Mouse (Mus musculus): Measurements from ENCODE around the gene 3110082J24Rik. TPM values are rescaled to one million over a fixed set of nuclear protein-coding genes. Genes with fewer than 3 reads are reported as not detected.

Gene 3110082J24Rik
- polyA plus RNA-seq, 1 experiment from 2014 or later: not detected

DNA sequence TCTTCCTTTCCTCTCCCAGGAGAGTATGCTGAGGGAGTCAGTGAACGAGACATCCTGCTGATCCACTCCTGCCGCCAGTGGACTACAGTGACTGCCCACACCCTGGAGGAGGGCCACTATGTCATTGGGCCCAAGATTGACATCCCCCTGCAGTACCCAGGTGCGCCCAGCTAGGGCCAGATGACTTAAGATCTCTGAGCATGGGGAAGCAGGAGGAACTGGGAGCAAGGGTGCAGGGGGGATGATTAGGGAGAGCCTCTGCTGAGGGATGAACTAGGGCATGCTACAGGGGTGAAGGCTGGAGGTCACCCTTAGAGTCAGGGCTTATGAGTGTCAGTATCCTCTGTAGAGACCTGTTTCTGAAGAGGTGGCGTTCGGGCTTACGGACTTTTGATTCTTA is 2.3 kb upstream of the 3110082J24Rik start:
- Histone ChIP-seq H3K4me1 (ENCODE audit: insufficient read depth, low read depth, low read length) (peaks cover 9% of the 10 kb centered on the region; the same call in 1 of the 2 replicates), H3K27ac (ENCODE audit: low read length) (no peak overlapping the region), H3K4me2 (replicated peaks; ENCODE audit: low read depth, low read length) (no peak overlapping the region), H3K27me3 (replicated peaks; ENCODE audit: insufficient read depth, low read length) (peaks cover 41% of the 10 kb centered on the region), H3K9ac (replicated peaks; ENCODE audit: low read depth) (no peak overlapping the region), H3K4me3 (ENCODE audit: low read depth, low read length) (no peak overlapping the region), H3K36me3 (ENCODE audit: insufficient read depth, low read length) (no peaks in the 10 kb centered on the region), H3K9me3 (ENCODE audit: low read length) (no peaks in the 10 kb centered on the region)
- ATAC-seq (no peak), DNase-seq (ENCODE audit: low spot score) (no peak)
- WGBS: 81% methylated on average over 6 of the region's 6 CpGs
- TF ChIP-seq EP300 (IDR thresholded peaks at IDR 0.05): no peak
- no peak for TF ChIP-seq CTCF (IDR thresholded peaks at IDR 0.05)

DNA sequence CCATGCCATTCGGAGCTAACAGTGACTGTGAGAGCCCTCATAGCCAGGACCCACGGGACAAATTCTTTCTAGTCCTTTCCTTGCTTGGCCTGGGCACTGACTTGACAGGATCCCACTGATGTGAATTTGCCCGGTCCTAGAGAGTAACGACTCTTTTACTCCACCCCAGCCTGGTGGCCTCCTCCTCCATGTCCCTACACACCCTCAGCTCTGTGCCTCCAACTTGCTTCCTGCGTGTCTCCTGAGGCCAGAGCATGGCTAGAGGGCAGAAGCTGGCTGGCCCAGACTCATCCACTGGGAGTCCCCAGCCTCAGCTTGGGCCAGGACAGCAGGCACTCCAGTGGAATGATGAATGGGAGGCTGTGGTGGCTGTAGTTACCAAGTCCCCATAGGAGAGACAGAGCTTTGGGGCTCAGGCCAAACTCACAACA is 1.7 kb upstream of the 3110082J24Rik start:
- ATAC-seq: no peak

GRCm38 (mm10) chr5:30107186-30107585 is 1.3 kb upstream of the 3110082J24Rik start:
- peaks cover 9% of the 10 kb centered on the region; the same call in 1 of the 2 replicates for H3K4me1 ChIP-seq (ENCODE audit: insufficient read depth, low read depth, low read length)

More for the DNA sequence above, 1.7 kb upstream of the 3110082J24Rik start:
- no peaks in the 10 kb centered on the region for H3K36me3 ChIP-seq (ENCODE audit: insufficient read depth, low read length)
- 18% methylated on average over 5 of the region's 5 CpGs for WGBS
- TF ChIP-seq CTCF (IDR thresholded peaks at IDR 0.05) (no peak), EP300 (IDR thresholded peaks at IDR 0.05) (no peak)
- H3K4me1 ChIP-seq (ENCODE audit: insufficient read depth, low read depth, low read length): peaks cover 9% of the 10 kb centered on the region; the same call in 1 of the 2 replicates
- no peak overlapping the region for H3K9ac ChIP-seq (replicated peaks; ENCODE audit: low read depth)
- H3K4me3 ChIP-seq (ENCODE audit: low read depth, low read length): no peak overlapping the region
- H3K4me2 ChIP-seq (replicated peaks; ENCODE audit: low read depth, low read length): no peak overlapping the region
- H3K9me3 ChIP-seq (ENCODE audit: low read length): no peaks in the 10 kb centered on the region
- peaks cover 36% of the 10 kb centered on the region for H3K27me3 ChIP-seq (replicated peaks; ENCODE audit: insufficient read depth, low read length)
- DNase-seq (ENCODE audit: low spot score): no peak
- no peak overlapping the region for H3K27ac ChIP-seq (ENCODE audit: low read length)

DNA sequence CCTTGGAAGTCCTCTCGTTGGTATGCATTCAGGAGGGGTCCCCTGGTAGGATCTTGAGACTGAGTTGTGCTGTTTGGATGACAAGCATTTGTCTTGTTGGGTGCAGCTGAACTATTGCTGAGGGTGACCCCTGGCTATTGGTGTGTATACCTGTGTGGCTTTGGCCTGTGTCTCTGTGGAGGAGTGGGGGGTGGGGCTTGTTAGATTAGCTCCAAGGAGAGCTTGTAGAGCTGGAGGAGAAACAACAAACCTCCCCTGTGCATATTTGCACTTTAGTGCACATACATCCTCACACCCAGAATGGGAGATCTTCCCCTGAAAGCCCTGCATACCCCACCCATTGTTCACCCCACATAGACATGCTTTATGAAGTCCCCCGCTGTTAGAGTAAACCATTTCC is 870 bp upstream of the 3110082J24Rik start:
- DNase-seq (ENCODE audit: low spot score) (no peak), ATAC-seq (no peak)
- Histone ChIP-seq H3K9ac (replicated peaks; ENCODE audit: low read depth) (no peak overlapping the region), H3K4me2 (replicated peaks; ENCODE audit: low read depth, low read length) (no peak overlapping the region), H3K9me3 (ENCODE audit: low read length) (no peaks in the 10 kb centered on the region), H3K4me1 (ENCODE audit: insufficient read depth, low read depth, low read length) (peaks cover 9% of the 10 kb centered on the region; the same call in 1 of the 2 replicates), H3K27me3 (replicated peaks; ENCODE audit: insufficient read depth, low read length) (peaks cover 34% of the 10 kb centered on the region), H3K36me3 (ENCODE audit: insufficient read depth, low read length) (no peaks in the 10 kb centered on the region), H3K4me3 (ENCODE audit: low read depth, low read length) (no peak overlapping the region), H3K27ac (ENCODE audit: low read length) (no peak overlapping the region)
- TF ChIP-seq CTCF (IDR thresholded peaks at IDR 0.05) (no peak), EP300 (IDR thresholded peaks at IDR 0.05) (no peak)
- 29% methylated on average over 2 of the region's 2 CpGs for WGBS

More at GRCm38 (mm10) chr5:30107186-30107585, 1.3 kb upstream of the 3110082J24Rik start:
- WGBS: 12% methylated on average over 7 of the region's 7 CpGs
- no peak for DNase-seq (ENCODE audit: low spot score)
- TF ChIP-seq EP300 (IDR thresholded peaks at IDR 0.05) (no peak), CTCF (IDR thresholded peaks at IDR 0.05) (no peak)
- no peak overlapping the region for H3K9ac ChIP-seq (replicated peaks; ENCODE audit: low read depth)
- no peaks in the 10 kb centered on the region for H3K36me3 ChIP-seq (ENCODE audit: insufficient read depth, low read length)
- no peak overlapping the region for H3K4me2 ChIP-seq (replicated peaks; ENCODE audit: low read depth, low read length)
- H3K4me3 ChIP-seq (ENCODE audit: low read depth, low read length): no peak overlapping the region
- no peak overlapping the region for H3K27ac ChIP-seq (ENCODE audit: low read length)
- ATAC-seq: no peak
- peaks cover 34% of the 10 kb centered on the region for H3K27me3 ChIP-seq (replicated peaks; ENCODE audit: insufficient read depth, low read length)
- no peaks in the 10 kb centered on the region for H3K9me3 ChIP-seq (ENCODE audit: low read length)

- peak within 1 kb of the TSS; percentile 35 for H3K4me3 ChIP-seq (ENCODE audit: low read depth, low read length)
- H3K4me1 ChIP-seq (ENCODE audit: insufficient read depth, low read depth, low read length): peaks cover 6% of the 10 kb centered on the region; the same call in 1 of the 2 replicates
- DNase-seq (ENCODE audit: low spot score) (no peak), ATAC-seq (peak; percentile 47; the same call in 1 of the 2 replicates)
- H3K36me3 ChIP-seq (ENCODE audit: insufficient read depth, low read length): no peaks in the 10 kb centered on the region
- no peak within 1 kb of the TSS for H3K9ac ChIP-seq (replicated peaks; ENCODE audit: low read depth)
- peak within 1 kb of the TSS; percentile 64 for H3K4me2 ChIP-seq (replicated peaks; ENCODE audit: low read depth, low read length)
- 1% methylated on average over 55 of the region's 65 CpGs for WGBS
- no peaks in the 10 kb centered on the region for H3K9me3 ChIP-seq (ENCODE audit: low read length)
- H3K27me3 ChIP-seq (replicated peaks; ENCODE audit: insufficient read depth, low read length): peaks cover 34% of the 10 kb centered on the region
- no peak for TF ChIP-seq EP300 (IDR thresholded peaks at IDR 0.05)
- TF ChIP-seq CTCF (IDR thresholded peaks at IDR 0.05): no peak
- H3K27ac ChIP-seq (ENCODE audit: low read length): no peak within 1 kb of the TSS
Measured at GRCm38 (mm10) chr5:30104841-30105667, 832 bp downstream of the 3110082J24Rik start, which contains the start of gene Garem2. Gene Garem2 (plus strand): TSS chr5:30105161.

DNA sequence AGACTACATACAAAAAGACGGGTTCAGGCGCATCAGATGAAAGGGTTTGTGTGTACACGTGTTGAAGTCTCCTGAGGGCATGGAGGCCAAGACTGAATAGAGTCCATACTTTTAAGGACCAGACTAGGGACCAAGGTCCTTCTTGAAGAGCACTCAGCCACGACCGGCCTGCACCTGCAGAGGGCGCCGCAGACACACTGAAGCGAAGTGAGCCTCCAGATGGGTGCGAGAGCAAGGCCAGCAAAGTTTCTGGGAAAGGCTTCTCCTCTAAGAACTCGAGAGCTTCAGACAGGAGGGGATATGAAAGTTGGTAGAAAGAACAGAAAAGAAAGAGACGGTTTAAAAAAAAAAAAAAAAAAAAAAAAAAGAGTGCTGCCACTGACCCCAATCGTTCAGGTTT is 1.5 kb downstream of the 3110082J24Rik start:
- ATAC-seq (no peak), DNase-seq (ENCODE audit: low spot score) (no peak)
- Histone ChIP-seq H3K27ac (ENCODE audit: low read length) (no peak overlapping the region), H3K27me3 (replicated peaks; ENCODE audit: insufficient read depth, low read length) (peaks cover 34% of the 10 kb centered on the region), H3K36me3 (ENCODE audit: insufficient read depth, low read length) (no peaks in the 10 kb centered on the region), H3K4me1 (ENCODE audit: insufficient read depth, low read depth, low read length) (peaks cover 6% of the 10 kb centered on the region; the same call in 1 of the 2 replicates), H3K9me3 (ENCODE audit: low read length) (no peaks in the 10 kb centered on the region), H3K9ac (replicated peaks; ENCODE audit: low read depth) (no peak overlapping the region), H3K4me2 (replicated peaks; ENCODE audit: low read depth, low read length) (peak overlapping the region; percentile 64), H3K4me3 (ENCODE audit: low read depth, low read length) (peak overlapping the region; percentile 35; the same call in 1 of the 2 replicates)
- TF ChIP-seq CTCF (IDR thresholded peaks at IDR 0.05) (peak; percentile 68), EP300 (IDR thresholded peaks at IDR 0.05) (no peak)
- WGBS: 3% methylated on average over 12 of the region's 12 CpGs

Measured in lung, postnatal 0 days (tissue).